Mouse (Mus musculus): Measurements from ENCODE around the gene Sumo2.

- TF ChIP-seq POLR2A (IDR thresholded peaks at IDR 0.05; ENCODE audit: low read depth, low read length) (no peak), CTCF (conservative IDR thresholded peaks at IDR 0.05; ENCODE audit: insufficient read depth, insufficient read length, low read depth, low read length) (no peak)
Measured at GRCm38 (mm10) chr11:115582913-115583606, 47.0 kb upstream of the Sumo2 start.
